Mouse (Mus musculus) hindbrain, embryonic 13.5 days (tissue): ENCODE measurements around the gene Gm8229. TPM values are rescaled to one million over a fixed set of nuclear protein-coding genes. Genes with fewer than 3 reads are reported as not detected.
"Not testable (repeated sequence)": the region's sequence is repeated elsewhere in the genome, so short reads cannot be mapped to it uniquely, and the experiment has no call there.

Source experiments
- ATAC-seq: fragments of 200-750 bp; cut with Nextera tagmentation; 2 replicates; pipeline ENCODE4 v1.8.0; 2017; ENCODE audit warnings: moderate TSS enrichment; ENCODE audit not compliant: low FRiP score
- H3K27ac ChIP-seq: fragments of 300-500 bp; sonication (generic); 2 replicates; pipeline ENCODE4 v1.5.1; 2015; ENCODE audit warnings: inconsistent platforms, mild to moderate bottlenecking, moderate library complexity
- H3K27me3 ChIP-seq: fragments of 300-500 bp; sonication (generic); 2 replicates; pipeline ENCODE4 v1.6.1; 2015; ENCODE audit warnings: mild to moderate bottlenecking, inconsistent platforms
- H3K36me3 ChIP-seq: fragments of 300-500 bp; sonication (generic); 2 replicates; pipeline ENCODE4 v1.6.1; 2015; ENCODE audit warnings: mild to moderate bottlenecking, inconsistent platforms
- H3K4me1 ChIP-seq: fragments of 300-500 bp; sonication (generic); replicated peaks from 2 replicates; pipeline ENCODE4 v1.6.1; 2015; ENCODE audit warnings: inconsistent platforms
- H3K4me2 ChIP-seq: fragments of 300-500 bp; sonication (generic); 2 replicates; pipeline ENCODE4 v1.6.1; 2015; ENCODE audit warnings: inconsistent platforms, mild to moderate bottlenecking, moderate library complexity
- H3K4me3 ChIP-seq: fragments of 300-500 bp; sonication (generic); 2 replicates; pipeline ENCODE4 v1.5.1; 2015; ENCODE audit warnings: mild to moderate bottlenecking, inconsistent platforms
- H3K9ac ChIP-seq: fragments of 300-500 bp; sonication (generic); 2 replicates; pipeline ENCODE4 v1.6.1; 2015; ENCODE audit warnings: mild to moderate bottlenecking, inconsistent platforms
- H3K9me3 ChIP-seq: fragments of 300-500 bp; sonication (generic); 2 replicates; pipeline ENCODE4 v1.6.1; 2016; ENCODE audit warnings: inconsistent platforms
- WGBS: fragments of 180-500 bp; shearing (Covaris S2); methylation state at CpG from one replicate; pipeline ENCODE4 v1.1.7; 2015; 5-methylcytosine and 5-hydroxymethylcytosine counted together
- polyA plus RNA-seq: library from polyadenylated mRNA; unstranded; fragments of >200 nt; fragmentation: Nextera tagmentation; extraction: Ambion mirVana; gene quantifications from 2 replicates; pipeline ENCODE4 v1.2.1, GENCODE M21; 2015

The Gm8229 gene
- 0.14 TPM in 1 of 2 replicates, not detected in the other for polyA plus RNA-seq

DNA sequence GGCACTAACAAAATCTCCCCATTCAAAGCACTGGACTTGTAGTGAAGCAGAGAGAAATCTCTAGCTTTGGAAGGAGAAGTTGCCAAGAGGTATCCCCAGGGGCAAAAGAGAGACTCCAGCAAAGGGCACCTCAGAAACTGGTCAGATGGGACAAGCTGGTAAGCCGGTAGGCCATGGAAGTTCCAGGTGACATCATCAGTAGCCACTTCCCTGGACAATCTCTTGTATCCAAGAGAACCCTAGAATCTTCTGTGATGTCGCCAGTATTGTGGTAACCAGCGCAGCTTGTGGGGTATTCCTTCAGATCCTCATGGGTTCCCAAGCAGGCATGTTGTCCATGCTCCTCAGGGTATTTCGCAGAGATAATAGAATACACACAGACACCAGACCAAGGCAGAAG, at the start of gene Gm8229:
Gene Gm8229, plus strand, starts transcription at position 301 of the 400 bp plus-strand sequence.
- H3K9ac ChIP-seq, ATAC-seq, H3K9me3 ChIP-seq, H3K27me3 ChIP-seq, H3K27ac ChIP-seq, H3K4me3 ChIP-seq, H3K4me1 ChIP-seq, H3K4me2 ChIP-seq, H3K36me3 ChIP-seq: not testable (repeated sequence)
- 97% methylated on average over 4 of the region's 4 CpGs for WGBS

DNA sequence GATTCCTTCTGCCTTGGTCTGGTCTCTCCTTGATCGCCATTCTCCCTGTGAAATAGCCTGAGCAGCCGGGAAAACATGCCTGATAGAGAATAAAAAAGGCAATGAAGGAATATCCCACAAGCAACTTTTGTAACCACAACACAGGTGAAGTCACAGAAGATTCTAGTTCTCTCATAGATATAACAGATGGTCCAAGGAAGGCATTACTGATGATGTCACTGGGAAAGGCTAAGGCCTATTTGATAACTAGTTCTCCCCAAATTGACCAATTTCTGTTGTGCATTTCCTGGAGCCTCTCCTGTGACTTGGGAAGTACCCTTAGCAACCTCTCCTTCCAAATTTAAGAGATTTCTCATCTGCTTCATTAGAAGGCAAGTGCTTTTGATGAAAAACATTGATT, 26.7 kb upstream of the Gm8229 start, which contains the start of gene Gm5930:
Gene Gm5930, minus strand, starts transcription at position 101 of the 400 bp plus-strand sequence.
- H3K4me3 ChIP-seq, H3K4me1 ChIP-seq, H3K9ac ChIP-seq, H3K27ac ChIP-seq, H3K9me3 ChIP-seq, H3K27me3 ChIP-seq, H3K4me2 ChIP-seq, ATAC-seq, H3K36me3 ChIP-seq: not testable (repeated sequence)
- no CpG with 5 or more reads among the region's 2 CpGs for WGBS

GRCm38 (mm10) chr14:44361416-44361815, 3.7 kb upstream of the Gm8229 start:
- H3K4me3 ChIP-seq, H3K27me3 ChIP-seq, H3K4me1 ChIP-seq, H3K36me3 ChIP-seq, H3K9ac ChIP-seq, ATAC-seq, H3K27ac ChIP-seq, H3K9me3 ChIP-seq, H3K4me2 ChIP-seq: not testable (repeated sequence)
- WGBS = 47% methylated on average over 2 of the region's 2 CpGs

GRCm38 (mm10) chr14:44362301-44362700, 2.9 kb upstream of the Gm8229 start:
- not testable (repeated sequence) for H3K27me3 ChIP-seq, ATAC-seq, H3K4me3 ChIP-seq, H3K36me3 ChIP-seq, H3K27ac ChIP-seq, H3K9me3 ChIP-seq, H3K4me2 ChIP-seq, H3K4me1 ChIP-seq, H3K9ac ChIP-seq

- H3K27me3 ChIP-seq, H3K27ac ChIP-seq, H3K9ac ChIP-seq, H3K9me3 ChIP-seq, H3K4me3 ChIP-seq, H3K4me2 ChIP-seq, H3K4me1 ChIP-seq, H3K36me3 ChIP-seq, ATAC-seq: not testable (repeated sequence)
- 83% methylated on average over 4 of the region's 4 CpGs for WGBS
Measured at GRCm38 (mm10) chr14:44384233-44384632, 19.1 kb downstream of the Gm8229 start.

DNA sequence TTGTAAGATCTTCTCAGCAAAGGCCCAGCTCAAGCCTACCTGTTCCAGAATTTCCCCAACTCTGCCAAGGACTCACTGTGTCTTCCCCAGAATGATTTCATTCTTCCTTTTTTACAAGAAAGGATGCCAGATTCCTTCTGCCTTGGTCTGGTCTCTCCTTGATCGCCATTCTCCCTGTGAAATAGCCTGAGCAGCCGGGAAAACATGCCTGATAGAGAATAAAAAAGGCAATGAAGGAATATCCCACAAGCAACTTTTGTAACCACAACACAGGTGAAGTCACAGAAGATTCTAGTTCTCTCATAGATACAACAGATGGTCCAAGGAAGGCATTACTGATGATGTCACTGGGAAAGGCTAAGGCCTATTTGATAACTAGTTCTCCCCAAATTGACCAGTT, 45.4 kb downstream of the Gm8229 start, which contains the start of gene Gm3371:
Gene Gm3371, minus strand, starts transcription at position 101 of the 400 bp plus-strand sequence.
- WGBS = no CpG with 5 or more reads among the region's 2 CpGs
- not testable (repeated sequence) for H3K27ac ChIP-seq, H3K27me3 ChIP-seq, H3K36me3 ChIP-seq, H3K4me1 ChIP-seq, H3K9me3 ChIP-seq, H3K4me2 ChIP-seq, H3K4me3 ChIP-seq, H3K9ac ChIP-seq, ATAC-seq

Other genes with a start within 250 kb of the Gm8229 start
- gene Gm3327, start 241.5 kb upstream of the Gm8229 start, polyA plus RNA-seq = not detected in 2 replicates
- not detected in 2 replicates for gene Gm8212, start 167.7 kb upstream of the Gm8229 start, polyA plus RNA-seq
- not detected in 2 replicates for gene 4930503E14Rik, start 152.1 kb upstream of the Gm8229 start, polyA plus RNA-seq
- gene Gm8220, start 79.8 kb upstream of the Gm8229 start, polyA plus RNA-seq = not detected in 2 replicates
- not detected in 2 replicates for gene Gm5930, start 26.8 kb upstream of the Gm8229 start, polyA plus RNA-seq
- not detected in 2 replicates for gene Gm3371, start 45.3 kb downstream of the Gm8229 start, polyA plus RNA-seq
- gene Gm8232, start 68.3 kb downstream of the Gm8229 start, polyA plus RNA-seq = not detected in 2 replicates
- gene BC061237, start 127.1 kb downstream of the Gm8229 start, polyA plus RNA-seq = 0.30 and 1.1 TPM in 2 replicates
- gene Gm17093, start 152.9 kb downstream of the Gm8229 start, polyA plus RNA-seq = not detected in 2 replicates
- 0.35 and 0.40 TPM in 2 replicates for gene Gm8247, start 217.8 kb downstream of the Gm8229 start, polyA plus RNA-seq